In the genomic region with DNA sequence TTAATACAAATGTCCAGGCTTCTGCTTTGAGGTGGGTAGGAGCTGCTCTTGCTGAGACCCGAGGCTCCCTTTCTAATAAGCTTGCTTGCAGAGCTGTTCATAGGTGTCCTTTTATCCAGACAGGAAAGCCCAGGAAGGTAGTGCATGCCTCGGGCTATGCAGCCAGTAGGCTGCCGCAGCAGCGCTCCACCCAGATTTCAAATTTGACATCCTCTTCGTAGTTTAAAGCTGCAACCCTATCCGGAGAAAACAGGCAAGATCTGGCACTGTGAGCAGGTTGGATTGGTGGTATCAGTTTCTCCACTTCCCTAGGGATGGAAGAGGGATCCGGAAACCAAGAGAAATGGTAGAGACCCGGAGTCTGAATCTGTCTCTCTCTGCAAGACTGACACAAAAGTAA, we compare ENCODE assay signal across 11 mouse cellular contexts. TPM values are rescaled to one million over a fixed set of nuclear protein-coding genes. Genes with fewer than 3 reads are reported as not detected.
DNase-seq lines count a peak whose midpoint lies in the region; ATAC-seq and TF ChIP-seq lines count a peak whose summit lies in the region.
"Had no signal": no experiment of that assay in that cellular context is flagged by ENCODE, and none has a peak within 500 bp of the region (broad histone marks: within the 10 kb centered on the region; RNA-seq: fewer than 3 reads in every experiment).

No protein-coding gene starts in this region.

- no peak for TF ChIP-seq POLR2A in ES-Bruce4 (IDR thresholded peaks at IDR 0.05; ENCODE audit: insufficient read depth, low read length)
- no peak for TF ChIP-seq POLR2A in limb, embryonic 14.5 days (IDR thresholded peaks at IDR 0.05; ENCODE audit: borderline replicate concordance, extremely low read depth, insufficient read depth, insufficient read length)

- H3K27ac ChIP-seq in forebrain, embryonic 13.5 days, result no peak overlapping the region
- no peak overlapping the region for H3K27ac ChIP-seq in forebrain, postnatal 0 days (ENCODE audit: low read depth, low read length)
- H3K27ac ChIP-seq in hindbrain, embryonic 14.5 days, result no peak overlapping the region
- no peak overlapping the region for H3K27ac ChIP-seq in hindbrain, embryonic 11.5 days (ENCODE audit: low read depth, low read length)
- H3K27ac ChIP-seq in ES-Bruce4 (ENCODE audit: insufficient read depth, low read length), result peak overlapping the region; percentile 38
- H3K27ac ChIP-seq in limb, embryonic 14.5 days (replicated peaks; ENCODE audit: low read depth, low read length), result no peak overlapping the region
- H3K27ac ChIP-seq: hindbrain, postnatal 0 days; liver, embryonic 15.5 days; macrophage had no signal

- H3K27me3 ChIP-seq in forebrain, embryonic 13.5 days, result no peaks in the 10 kb centered on the region
- H3K27me3 ChIP-seq in forebrain, postnatal 0 days (ENCODE audit: insufficient read depth, low read length), result no peaks in the 10 kb centered on the region
- H3K27me3 ChIP-seq in hindbrain, embryonic 14.5 days (ENCODE audit: control insufficient read depth, insufficient read depth, low read length), result no peaks in the 10 kb centered on the region
- H3K27me3 ChIP-seq in hindbrain, embryonic 11.5 days (ENCODE audit: control insufficient read depth, insufficient read depth, low read length), result no peaks in the 10 kb centered on the region
- no peaks in the 10 kb centered on the region for H3K27me3 ChIP-seq in ES-Bruce4 (ENCODE audit: control insufficient read depth, insufficient read depth, low read length, poor library complexity, severe bottlenecking)
- H3K27me3 ChIP-seq in limb, embryonic 14.5 days (ENCODE audit: control insufficient read depth, insufficient read depth, low read length), result no peaks in the 10 kb centered on the region
- H3K27me3 ChIP-seq: liver, embryonic 15.5 days had no signal

- no peak for TF ChIP-seq CTCF in forebrain, postnatal 0 days (IDR thresholded peaks at IDR 0.05; ENCODE audit: low read depth)
- TF ChIP-seq CTCF in ES-Bruce4 (IDR thresholded peaks at IDR 0.05; ENCODE audit: low read depth, low read length), result no peak

- TF ChIP-seq EP300 in ES-Bruce4 (IDR thresholded peaks at IDR 0.05; ENCODE audit: insufficient read depth, low read depth, low read length), result peak; percentile 65; the same call in 1 of the 2 replicates

- no peak for ATAC-seq in forebrain, embryonic 13.5 days
- ATAC-seq in forebrain, postnatal 0 days, result no peak
- peak; percentile 9; the same call in 1 of the 2 replicates for ATAC-seq in hindbrain, embryonic 14.5 days (ENCODE audit: low FRiP score)
- ATAC-seq in hindbrain, embryonic 11.5 days (ENCODE audit: low FRiP score), result no peak; the same call in 1 of the 2 replicates
- ATAC-seq in limb, embryonic 14.5 days (ENCODE audit: low FRiP score, low read depth), result no peak

- DNase-seq in forebrain, postnatal 0 days, result no peak
- no peak for DNase-seq in hindbrain, embryonic 14.5 days (ENCODE audit: low spot score)
- DNase-seq in hindbrain, embryonic 11.5 days (ENCODE audit: low spot score), result no peak
- DNase-seq in limb, embryonic 14.5 days (ENCODE audit: low spot score), result no peak
- no peak for DNase-seq in embryo, embryonic 10 days (ENCODE audit: low spot score)
- DNase-seq in adrenal gland, adult 8-10 months, result no peak

- H3K4me3 ChIP-seq in forebrain, embryonic 13.5 days, result no peak overlapping the region
- no peak overlapping the region for H3K4me3 ChIP-seq in forebrain, postnatal 0 days (ENCODE audit: low read depth, low read length)
- H3K4me3 ChIP-seq in hindbrain, embryonic 14.5 days (replicated peaks; ENCODE audit: low read length), result no peak overlapping the region
- H3K4me3 ChIP-seq in hindbrain, embryonic 11.5 days (ENCODE audit: low read depth, low read length), result no peak overlapping the region
- H3K4me3 ChIP-seq in ES-Bruce4 (ENCODE audit: low read depth, low read length), result no peak overlapping the region
- no peak overlapping the region for H3K4me3 ChIP-seq in limb, embryonic 14.5 days (replicated peaks; ENCODE audit: low read length)
- H3K4me3 ChIP-seq: liver, embryonic 15.5 days had no signal

- 0 out of 2 replicates have a peak overlapping the region, but pooled peaks have one; percentile 37 for H3K9ac ChIP-seq in forebrain, embryonic 13.5 days
- H3K9ac ChIP-seq in forebrain, postnatal 0 days, result no peak overlapping the region
- no peak overlapping the region for H3K9ac ChIP-seq in hindbrain, embryonic 14.5 days
- no peak overlapping the region for H3K9ac ChIP-seq in hindbrain, embryonic 11.5 days (ENCODE audit: low read depth, low read length)
- 0 out of 2 replicates have a peak overlapping the region, but pooled peaks have one; percentile 13 for H3K9ac ChIP-seq in ES-Bruce4 (ENCODE audit: low read depth, poor library complexity, severe bottlenecking)
- H3K9ac ChIP-seq in limb, embryonic 14.5 days (ENCODE audit: low read depth, low read length, severe bottlenecking), result no peak overlapping the region
- H3K9ac ChIP-seq: liver, embryonic 15.5 days had no signal

- H3K9me3 ChIP-seq in forebrain, embryonic 13.5 days (replicated peaks), result no peaks in the 10 kb centered on the region
- no peaks in the 10 kb centered on the region for H3K9me3 ChIP-seq in forebrain, postnatal 0 days (ENCODE audit: low read length)
- H3K9me3 ChIP-seq in hindbrain, embryonic 14.5 days (ENCODE audit: control insufficient read depth, low read length), result no peaks in the 10 kb centered on the region
- no peaks in the 10 kb centered on the region for H3K9me3 ChIP-seq in hindbrain, embryonic 11.5 days (ENCODE audit: control insufficient read depth, low read length)
- H3K9me3 ChIP-seq in ES-Bruce4 (replicated peaks; ENCODE audit: control insufficient read depth, insufficient read depth, low read length, poor library complexity, severe bottlenecking), result no peaks in the 10 kb centered on the region
- no peaks in the 10 kb centered on the region for H3K9me3 ChIP-seq in limb, embryonic 14.5 days (ENCODE audit: control insufficient read depth, low read length)
- H3K9me3 ChIP-seq: liver, embryonic 15.5 days had no signal

- WGBS in forebrain, embryonic 13.5 days, result 81% methylated on average over 8 of the region's 8 CpGs
- WGBS in forebrain, postnatal 0 days, result 70% methylated on average over 8 of the region's 8 CpGs
- 77% methylated on average over 8 of the region's 8 CpGs for WGBS in hindbrain, embryonic 14.5 days
- WGBS in hindbrain, embryonic 11.5 days, result 63% methylated on average over 8 of the region's 8 CpGs
- WGBS in limb, embryonic 14.5 days, result 48% methylated on average over 8 of the region's 8 CpGs

- no peaks in the 10 kb centered on the region for H3K36me3 ChIP-seq in forebrain, embryonic 13.5 days (ENCODE audit: poor library complexity, severe bottlenecking)
- H3K36me3 ChIP-seq in forebrain, postnatal 0 days (ENCODE audit: insufficient read depth), result no peaks in the 10 kb centered on the region
- no peaks in the 10 kb centered on the region for H3K36me3 ChIP-seq in hindbrain, embryonic 14.5 days (replicated peaks; ENCODE audit: control insufficient read depth, insufficient read depth)
- no peaks in the 10 kb centered on the region for H3K36me3 ChIP-seq in hindbrain, embryonic 11.5 days (ENCODE audit: control insufficient read depth, insufficient read depth, low read length)
- H3K36me3 ChIP-seq in ES-Bruce4 (ENCODE audit: control insufficient read depth, insufficient read depth, low read length, poor library complexity, severe bottlenecking), result no peaks in the 10 kb centered on the region
- no peaks in the 10 kb centered on the region for H3K36me3 ChIP-seq in limb, embryonic 14.5 days (ENCODE audit: control insufficient read depth, insufficient read depth, low read length)
- H3K36me3 ChIP-seq: liver, embryonic 15.5 days had no signal

- 0 out of 2 replicates have a peak overlapping the region, but pooled peaks have one; percentile 55 for H3K4me2 ChIP-seq in forebrain, embryonic 13.5 days
- no peak overlapping the region for H3K4me2 ChIP-seq in forebrain, postnatal 0 days (ENCODE audit: low read depth)
- H3K4me2 ChIP-seq in hindbrain, embryonic 14.5 days (replicated peaks), result no peak overlapping the region
- H3K4me2 ChIP-seq in hindbrain, embryonic 11.5 days (replicated peaks; ENCODE audit: low read depth, low read length), result no peak overlapping the region
- peak overlapping the region; percentile 49 for H3K4me2 ChIP-seq in limb, embryonic 14.5 days (replicated peaks; ENCODE audit: low read depth, low read length, severe bottlenecking)

- H3K4me1 ChIP-seq in forebrain, embryonic 13.5 days, result peaks cover 7% of the 10 kb centered on the region
- no peaks in the 10 kb centered on the region for H3K4me1 ChIP-seq in forebrain, postnatal 0 days (ENCODE audit: insufficient read depth)
- no peaks in the 10 kb centered on the region for H3K4me1 ChIP-seq in hindbrain, embryonic 14.5 days (replicated peaks; ENCODE audit: control insufficient read depth, insufficient read depth, low read length)
- H3K4me1 ChIP-seq in hindbrain, embryonic 11.5 days (replicated peaks; ENCODE audit: control insufficient read depth, insufficient read depth, low read length), result no peaks in the 10 kb centered on the region
- H3K4me1 ChIP-seq in ES-Bruce4 (ENCODE audit: control insufficient read depth, insufficient read depth, low read length), result peaks cover 4% of the 10 kb centered on the region
- peaks cover 13% of the 10 kb centered on the region for H3K4me1 ChIP-seq in limb, embryonic 14.5 days (ENCODE audit: control insufficient read depth, insufficient read depth, low read length)

RNA-seq across cellular contexts. Expression of a gene that starts 0.8 kb away (rescaled TPM):
- polyA plus RNA-seq in forebrain, embryonic 13.5 days (2015; fragmentation: Nextera tagmentation; extraction: Ambion mirVana), result 2.3 and 2.4 TPM in 2 replicates
- total RNA-seq in forebrain, postnatal 0 days (2014; rRNA removed), result 3.9 and 8.5 TPM in 2 replicates
- 0.53 and 0.98 TPM in 2 replicates for polyA plus RNA-seq in forebrain, postnatal 0 days (2015; fragmentation: Nextera tagmentation; extraction: Ambion mirVana)
- 1.1 and 1.7 TPM in 2 replicates for polyA plus RNA-seq in hindbrain, embryonic 14.5 days (2014; fragmentation: Nextera tagmentation; extraction: Ambion mirVana)
- 1.4 and 1.5 TPM in 2 replicates for polyA plus RNA-seq in hindbrain, embryonic 11.5 days (2014; fragmentation: Nextera tagmentation; extraction: Ambion mirVana)
- 1.7 and 2.6 TPM in 2 replicates for polyA plus RNA-seq in ES-Bruce4 (2011; ENCODE audit: insufficient read depth, insufficient read length, low read depth, missing spikeins)
- 0.92 and 1.2 TPM in 2 replicates for polyA plus RNA-seq in limb, embryonic 14.5 days (2012; rRNA removed)
- 0.48 and 0.64 TPM in 2 replicates for polyA plus RNA-seq in limb, embryonic 14.5 days (2014; fragmentation: Nextera tagmentation; extraction: Ambion mirVana)
- total RNA-seq in adrenal gland, adult 8-10 months (2022), result 1 to 10 TPM; 1.6 to 2.7 (median 2.4) TPM

Comparison
In these comparisons a context has a peak if more than half of its experiments do, and no peak if none do; other contexts are left out.
1. H3K4me2 ChIP-seq: peak in forebrain, embryonic 13.5 days (single experiment) and limb, embryonic 14.5 days (single experiment); none in forebrain, postnatal 0 days (single experiment), hindbrain, embryonic 14.5 days (single experiment) and hindbrain, embryonic 11.5 days (single experiment).
2. H3K9ac ChIP-seq: peak in forebrain, embryonic 13.5 days (single experiment) and ES-Bruce4 (single experiment); none in forebrain, postnatal 0 days (single experiment), hindbrain, embryonic 14.5 days (single experiment), hindbrain, embryonic 11.5 days (single experiment) and limb, embryonic 14.5 days (single experiment).